Mouse (Mus musculus) E14TG2a.4 (cell line): ENCODE data around the gene Fermt1.
A peak's percentile ranks its signal among the peaks of the same experiment; 100 is the strongest.

ENCODE experiments used
- H3K27me3 ChIP-seq: 2 replicates; pipeline ENCODE4 v1.6.1; 2014; ENCODE audit warnings: low read length, control low read depth; ENCODE audit not compliant: insufficient read depth
- H3K36me3 ChIP-seq: 2 replicates; pipeline ENCODE4 v1.6.1; 2014; ENCODE audit warnings: low read length, control low read depth; ENCODE audit not compliant: insufficient read depth
- H3K4me1 ChIP-seq: replicated peaks from 2 replicates; pipeline ENCODE4 v1.6.1; 2014; ENCODE audit warnings: low read depth, low read length, control low read depth
- H3K4me3 ChIP-seq: replicated peaks from 2 replicates; pipeline ENCODE4 v1.5.1; 2014; ENCODE audit warnings: mild to moderate bottlenecking, low read length
- H3K9me3 ChIP-seq: 2 replicates; pipeline ENCODE4 v1.6.1; 2014; ENCODE audit warnings: low read length, control low read depth
- CTCF ChIP-seq: conservative IDR thresholded peaks from 2 replicates; pipeline ENCODE4 v1.5.1; 2014; ENCODE audit warnings: low read length
- NANOG ChIP-seq: IDR thresholded peaks from 2 replicates; pipeline ENCODE4 v1.6.1; 2014; ENCODE audit warnings: borderline replicate concordance, low read length, mixed read lengths
- POU5F1 ChIP-seq: IDR thresholded peaks from 2 replicates; pipeline ENCODE4 v1.6.1; 2014; ENCODE audit warnings: low read length, borderline replicate concordance

Fermt1 gene

GRCm38 (mm10) chr2:132945326-132946207, at the start of gene Fermt1:
Gene Fermt1, minus strand, starts transcription at chr2:132945906.
- peak within 1 kb of the TSS; percentile 78 for H3K4me3 ChIP-seq
- H3K9me3 ChIP-seq, result no peaks in the 10 kb centered on the region
- H3K36me3 ChIP-seq, result no peaks in the 10 kb centered on the region
- peaks cover 14% of the 10 kb centered on the region for H3K4me1 ChIP-seq
- peaks cover 43% of the 10 kb centered on the region for H3K27me3 ChIP-seq
- TF ChIP-seq NANOG (no peak), POU5F1 (no peak), CTCF (no peak)

GRCm38 (mm10) chr2:132992659-132993531, 47.2 kb upstream of the Fermt1 start:
- no peaks in the 10 kb centered on the region for H3K4me1 ChIP-seq
- H3K4me3 ChIP-seq, result no peak overlapping the region
- TF ChIP-seq CTCF, result no peak
- no peak for TF ChIP-seq POU5F1
- TF ChIP-seq NANOG, result no peak
- no peaks in the 10 kb centered on the region for H3K9me3 ChIP-seq
- no peaks in the 10 kb centered on the region for H3K27me3 ChIP-seq
- no peaks in the 10 kb centered on the region for H3K36me3 ChIP-seq

GRCm38 (mm10) chr2:132989778-132990564, 44.3 kb upstream of the Fermt1 start:
- H3K4me1 ChIP-seq, result no peaks in the 10 kb centered on the region
- no peaks in the 10 kb centered on the region for H3K9me3 ChIP-seq
- H3K36me3 ChIP-seq, result no peaks in the 10 kb centered on the region
- H3K4me3 ChIP-seq, result no peak overlapping the region
- H3K27me3 ChIP-seq, result no peaks in the 10 kb centered on the region
- TF ChIP-seq CTCF, result no peak

- peaks cover 4% of the 10 kb centered on the region; the same call in 1 of the 2 replicates for H3K27me3 ChIP-seq
- no peaks in the 10 kb centered on the region for H3K9me3 ChIP-seq
- H3K4me1 ChIP-seq, result 0 out of 2 replicates have a peak, but pooled peaks cover 3% of the 10 kb centered on the region
- H3K36me3 ChIP-seq, result no peaks in the 10 kb centered on the region
- no peak overlapping the region for H3K4me3 ChIP-seq
- peak; percentile 21 for TF ChIP-seq CTCF
- TF ChIP-seq POU5F1, result no peak
Observed at GRCm38 (mm10) chr2:132973346-132973745, 27.6 kb upstream of the Fermt1 start.

- H3K4me3 ChIP-seq, result no peak overlapping the region
- no peaks in the 10 kb centered on the region for H3K36me3 ChIP-seq
- TF ChIP-seq POU5F1 (no peak), NANOG (no peak), CTCF (peak; percentile 56)
- peaks cover 7% of the 10 kb centered on the region; the same call in 1 of the 2 replicates for H3K27me3 ChIP-seq
- 0 out of 2 replicates have a peak, but pooled peaks cover 3% of the 10 kb centered on the region for H3K4me1 ChIP-seq
- H3K9me3 ChIP-seq, result no peaks in the 10 kb centered on the region
Observed at GRCm38 (mm10) chr2:132970772-132971173, 25.1 kb upstream of the Fermt1 start.

- H3K4me3 ChIP-seq, result no peak overlapping the region
- H3K27me3 ChIP-seq, result peaks cover 7% of the 10 kb centered on the region
- TF ChIP-seq POU5F1 (no peak), NANOG (no peak), CTCF (no peak)
Observed at GRCm38 (mm10) chr2:132957786-132958185, 12.1 kb upstream of the Fermt1 start.

GRCm38 (mm10) chr2:132952197-132952596, 6.5 kb upstream of the Fermt1 start:
- H3K4me3 ChIP-seq, result no peak overlapping the region
- H3K36me3 ChIP-seq, result no peaks in the 10 kb centered on the region
- H3K9me3 ChIP-seq, result no peaks in the 10 kb centered on the region
- H3K4me1 ChIP-seq, result 0 out of 2 replicates have a peak, but pooled peaks cover 4% of the 10 kb centered on the region
- TF ChIP-seq NANOG, result no peak
- TF ChIP-seq CTCF, result peak; percentile 77
- peaks cover 15% of the 10 kb centered on the region for H3K27me3 ChIP-seq

More at GRCm38 (mm10) chr2:132957786-132958185, 12.1 kb upstream of the Fermt1 start:
- Histone ChIP-seq H3K9me3 (no peaks in the 10 kb centered on the region), H3K4me1 (no peaks in the 10 kb centered on the region), H3K36me3 (no peaks in the 10 kb centered on the region)

- peaks cover 19% of the 10 kb centered on the region for H3K4me1 ChIP-seq
- TF ChIP-seq NANOG (no peak), POU5F1 (no peak), CTCF (no peak)
- H3K9me3 ChIP-seq, result no peaks in the 10 kb centered on the region
- H3K36me3 ChIP-seq, result no peaks in the 10 kb centered on the region
- H3K4me3 ChIP-seq, result no peak overlapping the region
- H3K27me3 ChIP-seq, result peaks cover 46% of the 10 kb centered on the region
Observed at GRCm38 (mm10) chr2:132948174-132948573, 2.5 kb upstream of the Fermt1 start.
